Mouse (Mus musculus) spleen, adult 2 months (tissue): Measurements from ENCODE around the gene Cntd1. TPM values are rescaled to one million over a fixed set of nuclear protein-coding genes. Genes with fewer than 3 reads are reported as not detected.

Experiments used
- DNase-seq, 2 experiments: peaks; one replicate each; pipeline versions ENCODE4 v3.0.0 to v3.0.0-alpha.2; 2012 to 2021; ENCODE audit warnings: low spot score in 2 of 2, low read depth in 1 of 2
- H3K27ac ChIP-seq: fragments of 200-500 bp; 2 replicates; pipeline ENCODE4 v1.5.1; 2012; ENCODE audit warnings: low read length, inconsistent platforms; ENCODE audit not compliant: insufficient read depth
- H3K27me3 ChIP-seq: fragments of 200-500 bp; 2 replicates; pipeline ENCODE4 v1.6.1; 2012; ENCODE audit warnings: mild to moderate bottlenecking, moderate library complexity, low read length, inconsistent platforms; ENCODE audit not compliant: control insufficient read depth, insufficient read depth
- H3K36me3 ChIP-seq: fragments of 200-500 bp; 2 replicates; pipeline ENCODE4 v1.6.1; 2012; ENCODE audit warnings: mild to moderate bottlenecking, low read length, inconsistent platforms; ENCODE audit not compliant: control insufficient read depth, insufficient read depth
- H3K4me1 ChIP-seq: fragments of 200-500 bp; 2 replicates; pipeline ENCODE4 v1.6.1; 2011; ENCODE audit warnings: inconsistent platforms; ENCODE audit not compliant: control insufficient read depth, insufficient read depth, insufficient read length
- H3K4me3 ChIP-seq: fragments of 200-500 bp; 2 replicates; pipeline ENCODE4 v1.5.1; 2011; ENCODE audit warnings: mild to moderate bottlenecking, inconsistent platforms; ENCODE audit not compliant: insufficient read depth, insufficient read length; ENCODE audit errors: extremely low read depth
- CTCF ChIP-seq: fragments of 200-500 bp; IDR thresholded peaks from 2 replicates; pipeline ENCODE4 v1.5.1; 2011; ENCODE audit warnings: mild to moderate bottlenecking, inconsistent platforms; ENCODE audit not compliant: insufficient read depth, insufficient read length, insufficient replicate concordance; ENCODE audit errors: extremely low read depth
- POLR2A ChIP-seq: fragments of 200-500 bp; IDR thresholded peaks from 2 replicates; pipeline ENCODE4 v1.6.1; 2011; ENCODE audit warnings: low read depth, low read length, inconsistent platforms
- WGBS: fragments of 180-500 bp; shearing (Covaris S2); methylation state at CpG from one replicate; pipeline ENCODE4 v1.1.7; 2018; 5-methylcytosine and 5-hydroxymethylcytosine counted together
- polyA plus RNA-seq: library from polyadenylated mRNA; depleted of rRNA; stranded (reverse); fragments of >200 nt; gene quantifications from 2 replicates; pipeline ENCODE4 v1.2.3, GENCODE M21; 2012

The Cntd1 gene
- polyA plus RNA-seq, 1 experiment: 0.19 TPM

- Histone ChIP-seq H3K27ac (no peak overlapping the region), H3K4me1 (peaks cover 9% of the 10 kb centered on the region; the same call in 1 of the 2 replicates), H3K27me3 (no peaks in the 10 kb centered on the region), H3K4me3 (no peak overlapping the region), H3K36me3 (peaks cover 2% of the 10 kb centered on the region)
- TF ChIP-seq POLR2A (no peak), CTCF (no peak)
- DNase-seq: no peak
- 84% methylated on average over 4 of the region's 4 CpGs for WGBS
Observed at GRCm38 (mm10) chr11:101275309-101275708, 3.5 kb upstream of the Cntd1 start.

- Histone ChIP-seq H3K4me1 (peaks cover 9% of the 10 kb centered on the region; the same call in 1 of the 2 replicates), H3K4me3 (no peak overlapping the region), H3K27ac (no peak overlapping the region), H3K36me3 (peaks cover 2% of the 10 kb centered on the region), H3K27me3 (no peaks in the 10 kb centered on the region)
- 84% methylated on average over 27 of the region's 27 CpGs for WGBS
- TF ChIP-seq CTCF: no peak
- TF ChIP-seq POLR2A: no peak
- DNase-seq: no peak
Observed at GRCm38 (mm10) chr11:101276319-101277070, 2.3 kb upstream of the Cntd1 start.

GRCm38 (mm10) chr11:101277381-101278222 lies 1.2 kb upstream of the Cntd1 start:
- 51% methylated on average over 12 of the region's 12 CpGs for WGBS
- no peak for TF ChIP-seq POLR2A
- TF ChIP-seq CTCF: no peak
- no peak for DNase-seq
- peak overlapping the region; percentile 85 for H3K4me3 ChIP-seq
- H3K36me3 ChIP-seq: peaks cover 2% of the 10 kb centered on the region
- no peaks in the 10 kb centered on the region for H3K27me3 ChIP-seq
- H3K4me1 ChIP-seq: peaks cover 9% of the 10 kb centered on the region; the same call in 1 of the 2 replicates
- no peak overlapping the region for H3K27ac ChIP-seq

- no peak for DNase-seq
- no peak overlapping the region for H3K27ac ChIP-seq
- H3K4me1 ChIP-seq: peaks cover 9% of the 10 kb centered on the region; the same call in 1 of the 2 replicates
- peak overlapping the region; percentile 85 for H3K4me3 ChIP-seq
- WGBS: 57% methylated on average over 14 of the region's 14 CpGs
- TF ChIP-seq CTCF (no peak), POLR2A (no peak)
- peaks cover 2% of the 10 kb centered on the region for H3K36me3 ChIP-seq
- no peaks in the 10 kb centered on the region for H3K27me3 ChIP-seq
Observed at GRCm38 (mm10) chr11:101279193-101279569, 369 bp downstream of the Cntd1 start.

- no peak for TF ChIP-seq POLR2A
- no peak for TF ChIP-seq CTCF
- no peaks in the 10 kb centered on the region for H3K27me3 ChIP-seq
- H3K4me1 ChIP-seq: peaks cover 9% of the 10 kb centered on the region; the same call in 1 of the 2 replicates
- 68% methylated on average over 7 of the region's 7 CpGs for WGBS
- DNase-seq: no peak
- H3K36me3 ChIP-seq: peaks cover 2% of the 10 kb centered on the region
- H3K4me3 ChIP-seq: no peak overlapping the region
- H3K27ac ChIP-seq: no peak overlapping the region
Observed at GRCm38 (mm10) chr11:101280837-101281236, 2.0 kb downstream of the Cntd1 start.

GRCm38 (mm10) chr11:101282896-101283295 lies 4.1 kb downstream of the Cntd1 start:
- DNase-seq: no peak
- peaks cover 5% of the 10 kb centered on the region; the same call in 1 of the 2 replicates for H3K4me1 ChIP-seq
- no peaks in the 10 kb centered on the region for H3K27me3 ChIP-seq
- TF ChIP-seq POLR2A (no peak), CTCF (no peak)
- 85% methylated on average over 5 of the region's 5 CpGs for WGBS
- no peak overlapping the region for H3K27ac ChIP-seq
- H3K4me3 ChIP-seq: no peak overlapping the region
- no peaks in the 10 kb centered on the region for H3K36me3 ChIP-seq

GRCm38 (mm10) chr11:101283805-101284204 lies 5.0 kb downstream of the Cntd1 start:
- Histone ChIP-seq H3K4me1 (no peaks in the 10 kb centered on the region), H3K27me3 (no peaks in the 10 kb centered on the region), H3K4me3 (no peak overlapping the region), H3K36me3 (peaks cover 4% of the 10 kb centered on the region), H3K27ac (no peak overlapping the region)
- WGBS: 86% methylated on average over 4 of the region's 4 CpGs
- no peak for DNase-seq
- TF ChIP-seq POLR2A (no peak), CTCF (no peak)
